Mouse (Mus musculus): Measurements from ENCODE around the gene Dbx2. TPM values are rescaled to one million over a fixed set of nuclear protein-coding genes. Genes with fewer than 3 reads are reported as not detected.
A peak's percentile ranks its signal among the peaks of the same experiment; 100 is the strongest.

Dbx2 gene
- total RNA-seq, 2 experiments from 2014 or later = 23.2 to 28.8 TPM

DNA sequence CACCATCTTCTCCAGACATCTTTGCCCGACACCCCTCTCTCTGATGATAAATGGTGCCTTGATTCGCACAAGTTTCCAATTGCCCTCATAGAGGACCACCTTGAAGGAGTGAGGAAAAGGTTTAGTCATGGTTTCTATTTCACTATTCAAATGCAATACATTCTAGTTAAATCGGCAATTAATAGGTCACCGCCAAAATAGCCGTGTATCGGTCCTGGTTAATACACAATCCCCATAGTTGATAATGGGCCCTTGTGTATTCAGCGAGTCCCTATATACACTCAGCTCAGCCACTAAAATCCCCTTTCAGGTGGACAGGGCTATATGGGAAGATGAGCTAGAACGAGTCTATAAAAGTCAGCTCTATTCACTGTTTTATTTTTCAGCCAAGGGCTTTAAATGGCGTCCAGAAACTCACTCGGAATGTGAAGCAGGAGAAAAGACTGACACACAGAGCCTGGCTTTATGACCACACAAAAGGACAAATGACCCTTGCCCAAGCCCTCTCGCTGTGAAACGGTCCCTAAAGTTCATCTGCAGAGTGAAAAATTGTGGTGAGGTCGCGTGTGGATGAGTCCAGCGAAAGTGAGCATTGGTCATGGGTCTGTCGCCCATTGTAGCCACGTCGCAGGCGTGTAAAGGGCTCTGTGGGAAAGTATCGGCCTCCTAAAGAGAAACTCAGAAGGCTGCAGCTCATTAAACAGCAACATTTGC is 16.5 kb downstream of the Dbx2 start:
- no peak for DNase-seq (ENCODE audit: low spot score in 2 of 2)

DNA sequence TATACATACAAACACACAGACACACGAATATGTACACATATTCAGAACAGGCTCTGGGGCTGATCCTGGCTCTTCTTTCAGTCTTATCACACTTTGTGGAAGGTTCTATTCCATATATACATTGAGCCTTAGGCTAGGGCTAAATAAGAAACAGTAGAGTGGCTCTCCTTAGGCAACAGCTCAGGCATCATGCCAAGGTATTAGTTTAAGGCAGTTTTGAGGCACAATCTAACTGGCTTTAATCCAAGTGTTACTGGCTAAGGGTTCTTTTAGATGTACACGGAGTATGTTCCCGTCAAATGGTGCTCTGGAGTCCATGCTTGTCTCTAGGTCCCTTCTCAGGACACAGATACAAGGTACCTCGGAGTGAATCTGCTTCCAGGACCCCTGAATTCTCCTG is 31.4 kb downstream of the Dbx2 start:
- DNase-seq (ENCODE audit: low spot score in 2 of 2) = no peak

DNA sequence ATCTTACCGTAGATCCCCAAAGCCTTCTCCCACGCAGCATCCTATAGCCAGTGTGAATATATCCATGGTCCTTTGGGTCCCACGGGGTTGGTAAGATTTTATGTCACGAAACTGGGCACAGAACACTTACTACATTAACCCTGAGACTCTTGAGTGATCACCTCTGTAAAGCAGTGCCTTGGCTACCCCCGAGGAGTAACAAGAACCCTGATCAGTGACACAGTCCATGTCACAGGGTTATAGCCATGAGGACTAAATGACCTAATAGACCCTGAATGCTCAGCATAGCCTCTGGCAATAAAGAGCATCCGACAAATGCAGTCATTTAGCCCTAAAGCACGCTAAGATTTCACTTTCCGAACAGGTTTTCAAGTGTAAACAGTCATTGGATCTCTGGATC is 33.0 kb downstream of the Dbx2 start:
- no peak for DNase-seq (ENCODE audit: low spot score in 2 of 2)

DNA sequence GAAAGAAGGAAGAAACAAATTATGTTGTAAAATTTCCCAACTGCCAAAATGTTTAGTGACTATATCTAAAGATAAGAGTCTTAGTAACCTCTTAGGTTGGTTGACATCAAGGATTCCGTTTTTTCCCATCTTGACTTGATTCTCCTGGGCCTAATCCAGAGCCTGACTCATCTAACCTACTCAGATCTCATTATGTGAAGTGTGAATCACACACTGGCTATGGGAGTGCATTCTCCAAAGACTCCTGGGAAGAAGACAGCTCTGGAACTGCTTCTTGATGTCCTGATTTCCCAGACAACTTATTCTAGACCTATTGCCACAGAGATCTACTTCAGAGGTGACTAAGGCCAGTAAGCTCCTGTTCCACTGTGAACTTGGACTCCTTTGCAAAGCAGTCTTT is 43.2 kb downstream of the Dbx2 start:
- peak; percentile 9 to 19 for DNase-seq (ENCODE audit: low spot score in 2 of 2)

DNA sequence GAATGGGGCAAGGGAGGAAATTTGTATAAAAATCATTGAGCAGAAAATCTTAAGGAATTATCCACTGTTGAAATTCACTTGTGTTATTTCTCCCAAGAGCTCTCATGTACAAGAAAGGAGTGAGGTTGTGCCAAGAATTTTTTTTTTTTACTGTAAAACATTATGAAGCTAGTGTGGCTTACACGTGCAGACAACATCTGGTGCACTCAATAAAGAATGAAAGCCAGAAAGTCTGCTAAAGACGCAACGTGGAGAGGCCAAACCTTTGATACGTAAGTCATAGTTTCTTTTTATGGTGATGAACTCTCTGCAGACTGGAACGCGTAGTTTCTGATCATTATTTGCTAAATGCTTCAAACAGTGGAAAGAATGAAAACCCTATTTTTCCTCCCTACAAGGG is 54.6 kb downstream of the Dbx2 start:
- DNase-seq (ENCODE audit: low spot score in 2 of 2) = no peak

DNA sequence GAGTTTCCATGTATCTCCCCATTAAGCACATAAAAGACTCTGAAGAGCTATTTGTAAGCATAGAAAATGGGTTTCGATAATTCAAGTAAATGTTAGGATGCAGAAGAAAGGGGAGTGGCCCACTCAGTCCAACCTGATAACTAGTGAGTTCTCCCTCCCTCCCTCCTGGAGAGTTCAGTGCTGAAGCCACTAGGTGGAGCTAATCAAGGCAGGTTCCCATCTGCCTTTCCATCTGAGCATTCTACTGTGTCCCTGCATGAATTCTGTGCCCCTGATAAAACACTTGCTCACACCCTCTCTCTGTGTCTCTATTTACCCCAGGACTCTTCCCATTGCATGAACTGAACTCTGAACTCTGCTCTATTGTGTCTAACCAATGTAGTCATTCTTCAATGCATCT is 57.1 kb downstream of the Dbx2 start:
- DNase-seq (ENCODE audit: low spot score in 2 of 2) = peak; percentile 13 to 21

DNA sequence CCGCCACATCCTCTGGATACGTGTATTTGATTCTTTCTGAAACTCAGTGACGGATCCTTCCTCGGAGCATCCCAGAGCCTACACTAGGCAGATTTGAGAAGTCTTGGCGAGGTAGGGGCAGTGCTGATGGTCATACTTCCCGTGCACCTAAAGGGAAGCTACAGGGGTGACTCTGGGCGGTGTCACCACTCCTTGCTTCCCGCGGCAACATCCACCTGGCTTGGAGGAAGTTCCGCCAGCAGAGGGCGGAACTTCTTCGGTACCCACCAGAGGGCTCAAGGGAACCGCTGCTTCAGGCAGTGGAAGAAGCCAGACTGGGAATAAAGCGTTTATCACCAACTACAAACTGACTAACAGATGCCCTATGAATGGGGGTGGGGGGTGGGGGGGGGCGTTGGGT is 68.9 kb downstream of the Dbx2 start:
- no peak for DNase-seq (ENCODE audit: low spot score in 2 of 2)

DNA sequence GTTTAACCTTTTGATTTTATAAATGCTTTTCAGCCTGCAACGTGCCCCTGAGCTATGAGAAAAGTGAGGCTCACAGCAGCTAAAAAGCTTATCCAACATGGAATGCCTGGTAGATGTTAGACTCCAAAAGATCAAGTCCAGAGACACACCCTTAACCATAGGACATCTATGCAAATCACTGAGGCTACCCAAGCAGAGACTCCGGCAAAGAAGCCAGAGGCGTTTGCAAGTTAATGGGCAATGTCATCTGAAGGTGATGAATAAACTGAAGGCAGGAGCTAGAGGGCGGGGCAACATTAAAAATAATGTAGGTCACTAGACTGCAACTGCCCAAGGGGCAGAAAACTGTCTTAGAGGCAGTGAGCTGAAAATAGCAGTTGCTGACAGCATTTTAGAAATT is 70.9 kb downstream of the Dbx2 start:
- DNase-seq (ENCODE audit: low spot score in 2 of 2) = no peak

DNA sequence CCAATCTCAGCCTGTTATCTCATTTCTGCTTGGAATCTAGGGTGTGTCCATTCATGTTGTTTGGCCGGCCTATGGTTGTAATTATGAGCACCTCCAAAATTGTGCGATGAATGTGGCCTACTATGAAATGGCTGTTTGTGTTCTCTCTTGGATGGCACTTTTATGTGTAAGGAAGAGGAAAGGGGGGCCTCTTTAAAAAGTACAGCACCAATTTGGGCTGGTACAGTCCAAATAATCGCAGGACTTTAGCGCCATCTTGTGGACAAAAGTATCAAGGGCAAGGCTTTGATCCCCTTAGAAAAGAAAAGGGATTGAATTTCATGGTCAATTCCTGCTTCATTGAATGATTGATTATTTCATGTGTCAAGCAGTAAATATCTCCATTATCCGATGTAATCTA is 81.1 kb downstream of the Dbx2 start:
- peak; percentile 50 to 76 for DNase-seq (ENCODE audit: low spot score in 2 of 2)

Other genes starting within 250 kb of the Dbx2 start
- 100 to 1,000 TPM; 483 to 499 TPM for gene Nell2, start 127.4 kb downstream of the Dbx2 start, total RNA-seq (2021)
- 10 to 100 TPM; 24.8 to 26.3 TPM for gene Ano6, start 134.9 kb upstream of the Dbx2 start, total RNA-seq (2021)

All from left cerebral cortex, adult 18-20 months (tissue).